Mouse (Mus musculus) brain, embryonic 14.5 days (tissue): ENCODE measurements around the gene Nemp1.

ENCODE experiments used
- CTCF ChIP-seq: fragments of 200-500 bp; IDR thresholded peaks from 2 replicates; pipeline ENCODE4 v1.5.1; 2012; ENCODE audit warnings: inconsistent platforms, mild to moderate bottlenecking, moderate library complexity, borderline replicate concordance; ENCODE audit not compliant: insufficient read depth, insufficient read length; ENCODE audit errors: extremely low read depth
- POLR2A ChIP-seq: fragments of 200-500 bp; IDR thresholded peaks from 2 replicates; pipeline ENCODE4 v1.6.1; 2012; ENCODE audit warnings: mild to moderate bottlenecking, inconsistent platforms, borderline replicate concordance; ENCODE audit not compliant: poor library complexity, insufficient read depth, insufficient read length, severe bottlenecking; ENCODE audit errors: extremely low read depth

- TF ChIP-seq CTCF = no peak
- no peak for TF ChIP-seq POLR2A
Measured at GRCm38 (mm10) chr10:127619119-127619721, 47.5 kb upstream of the Nemp1 start.
